Mouse (Mus musculus) forebrain, embryonic 11.5 days (tissue): ENCODE measurements around the gene A430033K04Rik. TPM values are rescaled to one million over a fixed set of nuclear protein-coding genes. Genes with fewer than 3 reads are reported as not detected.
A peak's percentile ranks its signal among the peaks of the same experiment; 100 is the strongest.

ENCODE experiments used
- ATAC-seq: fragments of 200-750 bp; cut with Nextera tagmentation; replicated peaks from 2 replicates; pipeline ENCODE4 v1.8.0; 2017; ENCODE audit warnings: moderate TSS enrichment; ENCODE audit not compliant: low FRiP score
- DNase-seq: peaks from one replicate; pipeline ENCODE4 v3.0.0-alpha.2; 2017; ENCODE audit warnings: low spot score
- H3K27ac ChIP-seq: fragments of 300-500 bp; sonication (generic); 2 replicates; pipeline ENCODE4 v1.5.1; 2014; ENCODE audit warnings: low read depth, low read length
- H3K27me3 ChIP-seq: fragments of 300-500 bp; sonication (generic); 2 replicates; pipeline ENCODE4 v1.6.1; 2014; ENCODE audit warnings: mild to moderate bottlenecking, low read length, mixed read lengths; ENCODE audit not compliant: control insufficient read depth, insufficient read depth
- H3K36me3 ChIP-seq: fragments of 300-500 bp; sonication (generic); 2 replicates; pipeline ENCODE4 v1.6.1; 2014; ENCODE audit warnings: mild to moderate bottlenecking, low read length, moderate library complexity, mixed read lengths; ENCODE audit not compliant: control insufficient read depth, insufficient read depth
- H3K4me1 ChIP-seq: fragments of 300-500 bp; sonication (generic); replicated peaks from 2 replicates; pipeline ENCODE4 v1.6.1; 2014; ENCODE audit warnings: low read length, mixed read lengths; ENCODE audit not compliant: control insufficient read depth, insufficient read depth
- H3K4me2 ChIP-seq: fragments of 300-500 bp; sonication (generic); 2 replicates; pipeline ENCODE4 v1.6.1; 2014; ENCODE audit warnings: low read depth, mild to moderate bottlenecking, low read length, moderate library complexity, mixed read lengths; ENCODE audit not compliant: severe bottlenecking
- H3K4me3 ChIP-seq: fragments of 300-500 bp; sonication (generic); 2 replicates; pipeline ENCODE4 v1.5.1; 2014; ENCODE audit warnings: low read depth, low read length
- H3K9ac ChIP-seq: fragments of 300-500 bp; sonication (generic); 2 replicates; pipeline ENCODE4 v1.6.1; 2014; ENCODE audit warnings: low read length
- H3K9me3 ChIP-seq: fragments of 300-500 bp; sonication (generic); 2 replicates; pipeline ENCODE4 v1.6.1; 2016; ENCODE audit warnings: low read length, mixed read lengths; ENCODE audit not compliant: control insufficient read depth
- WGBS: fragments of 180-500 bp; shearing (Covaris S2); extraction: QIAGEN DNeasy Blood & Tissue Kit; methylation state at CpG from one replicate; pipeline ENCODE4 v1.1.7; 2014; 5-methylcytosine and 5-hydroxymethylcytosine counted together
- polyA plus RNA-seq: library from polyadenylated mRNA; unstranded; fragments of >200 nt; fragmentation: Nextera tagmentation; extraction: Ambion mirVana; gene quantifications from 2 replicates; pipeline ENCODE4 v1.2.1, GENCODE M21; 2014

The A430033K04Rik gene
- polyA plus RNA-seq, 1 experiment from 2014 or later = 11.9 TPM

DNA sequence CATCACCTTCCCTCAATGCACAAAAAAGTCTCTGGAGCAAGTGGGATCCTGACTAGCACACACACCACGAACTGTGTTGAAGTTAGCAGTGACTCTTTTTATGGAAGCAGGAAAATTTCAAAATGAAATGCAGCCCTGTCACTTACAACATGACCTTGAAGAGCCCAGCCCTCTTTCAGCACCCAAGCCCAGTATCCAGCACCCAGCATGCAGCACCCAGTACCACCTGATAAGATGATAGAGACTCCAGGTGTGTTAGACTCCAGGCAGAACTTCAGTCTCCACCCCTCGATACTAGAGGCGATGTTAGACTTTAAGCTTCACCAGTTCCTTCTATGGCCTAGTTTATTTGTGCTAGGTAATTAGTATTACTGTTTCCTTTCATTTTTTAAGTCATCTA lies 19.1 kb downstream of the A430033K04Rik start:
- H3K27me3 ChIP-seq = no peaks in the 10 kb centered on the region
- H3K4me3 ChIP-seq = no peak overlapping the region
- ATAC-seq (no peak), DNase-seq (no peak)
- H3K4me2 ChIP-seq = no peak overlapping the region
- H3K9ac ChIP-seq = no peak overlapping the region
- no peaks in the 10 kb centered on the region for H3K9me3 ChIP-seq
- no peaks in the 10 kb centered on the region for H3K4me1 ChIP-seq
- H3K27ac ChIP-seq = no peak overlapping the region
- H3K36me3 ChIP-seq = no peaks in the 10 kb centered on the region; the same call in 1 of the 2 replicates
- 87% methylated on average over 3 of the region's 3 CpGs for WGBS

DNA sequence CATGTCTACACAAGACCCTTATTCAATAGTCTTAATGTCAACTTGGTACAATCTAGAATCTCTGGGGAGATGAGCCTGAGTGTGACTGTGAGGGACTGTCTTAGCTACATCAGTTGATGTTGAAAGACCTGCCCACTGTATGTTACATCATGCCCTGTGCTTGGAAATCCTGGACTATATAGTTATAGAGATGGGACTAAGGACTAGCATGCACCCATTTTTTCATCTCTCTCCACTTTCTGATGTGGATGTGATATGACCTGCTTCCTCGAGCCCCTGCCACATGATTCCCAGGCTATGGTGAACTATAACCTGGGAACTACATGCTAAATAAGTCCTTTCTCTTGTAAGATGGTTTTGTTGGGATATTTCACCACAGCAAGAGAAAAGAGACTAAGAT lies 30.3 kb downstream of the A430033K04Rik start:
- H3K4me2 ChIP-seq = no peak overlapping the region
- H3K36me3 ChIP-seq = no peaks in the 10 kb centered on the region
- no peaks in the 10 kb centered on the region for H3K9me3 ChIP-seq
- H3K4me1 ChIP-seq = no peaks in the 10 kb centered on the region
- H3K27ac ChIP-seq = no peak overlapping the region
- ATAC-seq (no peak), DNase-seq (no peak)
- H3K4me3 ChIP-seq = no peak overlapping the region
- no peak overlapping the region for H3K9ac ChIP-seq
- 79% methylated on average over 1 of the region's 1 CpGs for WGBS
- no peaks in the 10 kb centered on the region for H3K27me3 ChIP-seq

DNA sequence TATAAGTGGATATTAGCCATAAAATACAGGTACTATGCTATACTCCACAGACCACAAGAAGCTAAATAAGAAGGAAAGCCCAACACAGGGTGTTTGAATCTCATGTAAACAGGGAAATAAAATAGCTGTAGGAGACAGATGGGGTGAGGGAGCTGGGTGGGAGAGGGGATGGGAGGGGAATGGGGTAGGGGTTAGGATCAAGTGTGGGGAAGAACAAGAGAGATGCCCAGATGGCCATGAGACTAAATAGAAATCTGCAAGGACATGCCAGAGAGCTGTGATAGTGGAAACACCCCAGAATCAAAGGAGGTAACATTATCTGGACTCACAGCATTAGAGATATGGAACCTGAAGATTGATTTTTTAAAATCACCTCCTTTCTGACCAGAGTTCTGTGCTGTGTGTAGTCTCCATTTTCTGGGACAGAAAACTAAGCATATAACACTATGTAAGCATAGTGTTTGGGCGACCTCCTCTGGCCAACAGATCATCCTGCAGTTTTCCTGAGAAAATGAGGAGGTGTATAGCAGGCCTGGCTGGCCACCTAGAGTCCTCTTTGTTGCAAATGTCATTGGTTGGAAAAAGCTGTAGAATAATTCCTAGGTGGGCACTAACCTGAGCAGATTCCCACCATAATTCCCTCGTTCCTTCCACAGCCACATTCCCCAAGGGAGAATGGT lies 34.0 kb downstream of the A430033K04Rik start:
- no peaks in the 10 kb centered on the region for H3K9me3 ChIP-seq
- 22% methylated on average over 2 of the region's 2 CpGs for WGBS

GRCm38 (mm10) chr5:138657407-138657806 lies 34.7 kb downstream of the A430033K04Rik start:
- 86% methylated on average over 3 of the region's 3 CpGs for WGBS
- Histone ChIP-seq H3K9me3 (no peaks in the 10 kb centered on the region), H3K27me3 (no peaks in the 10 kb centered on the region), H3K27ac (no peak overlapping the region), H3K36me3 (no peaks in the 10 kb centered on the region), H3K4me3 (no peak overlapping the region), H3K4me1 (no peaks in the 10 kb centered on the region), H3K9ac (no peak overlapping the region), H3K4me2 (no peak overlapping the region)
- ATAC-seq (no peak), DNase-seq (no peak)

More for the DNA sequence above, 34.0 kb downstream of the A430033K04Rik start:
- H3K9ac ChIP-seq = no peak overlapping the region
- no peaks in the 10 kb centered on the region for H3K4me1 ChIP-seq
- ATAC-seq (peak; percentile 61; the same call in 1 of the 2 replicates), DNase-seq (peak; percentile 57)
- H3K36me3 ChIP-seq = no peaks in the 10 kb centered on the region
- H3K4me3 ChIP-seq = no peak overlapping the region
- H3K27ac ChIP-seq = no peak overlapping the region
- no peak overlapping the region for H3K4me2 ChIP-seq
- H3K27me3 ChIP-seq = no peaks in the 10 kb centered on the region

GRCm38 (mm10) chr5:138657854-138658253 lies 35.2 kb downstream of the A430033K04Rik start:
- Histone ChIP-seq H3K4me3 (no peak overlapping the region), H3K36me3 (no peaks in the 10 kb centered on the region), H3K4me1 (no peaks in the 10 kb centered on the region), H3K9me3 (no peaks in the 10 kb centered on the region), H3K4me2 (no peak overlapping the region), H3K27ac (no peak overlapping the region), H3K9ac (no peak overlapping the region), H3K27me3 (no peaks in the 10 kb centered on the region)
- peak; percentile 56; the same call in 1 of the 2 replicates for ATAC-seq
- WGBS = 47% methylated on average over 6 of the region's 6 CpGs
- no peak for DNase-seq

GRCm38 (mm10) chr5:138658922-138659321 lies 36.3 kb downstream of the A430033K04Rik start:
- 15% methylated on average over 5 of the region's 5 CpGs for WGBS
- Histone ChIP-seq H3K27ac (no peak overlapping the region), H3K4me1 (no peaks in the 10 kb centered on the region), H3K9ac (no peak overlapping the region), H3K4me2 (no peak overlapping the region), H3K27me3 (no peaks in the 10 kb centered on the region), H3K4me3 (no peak overlapping the region), H3K9me3 (no peaks in the 10 kb centered on the region), H3K36me3 (no peaks in the 10 kb centered on the region)
- ATAC-seq (no peak), DNase-seq (peak; percentile 86)

DNA sequence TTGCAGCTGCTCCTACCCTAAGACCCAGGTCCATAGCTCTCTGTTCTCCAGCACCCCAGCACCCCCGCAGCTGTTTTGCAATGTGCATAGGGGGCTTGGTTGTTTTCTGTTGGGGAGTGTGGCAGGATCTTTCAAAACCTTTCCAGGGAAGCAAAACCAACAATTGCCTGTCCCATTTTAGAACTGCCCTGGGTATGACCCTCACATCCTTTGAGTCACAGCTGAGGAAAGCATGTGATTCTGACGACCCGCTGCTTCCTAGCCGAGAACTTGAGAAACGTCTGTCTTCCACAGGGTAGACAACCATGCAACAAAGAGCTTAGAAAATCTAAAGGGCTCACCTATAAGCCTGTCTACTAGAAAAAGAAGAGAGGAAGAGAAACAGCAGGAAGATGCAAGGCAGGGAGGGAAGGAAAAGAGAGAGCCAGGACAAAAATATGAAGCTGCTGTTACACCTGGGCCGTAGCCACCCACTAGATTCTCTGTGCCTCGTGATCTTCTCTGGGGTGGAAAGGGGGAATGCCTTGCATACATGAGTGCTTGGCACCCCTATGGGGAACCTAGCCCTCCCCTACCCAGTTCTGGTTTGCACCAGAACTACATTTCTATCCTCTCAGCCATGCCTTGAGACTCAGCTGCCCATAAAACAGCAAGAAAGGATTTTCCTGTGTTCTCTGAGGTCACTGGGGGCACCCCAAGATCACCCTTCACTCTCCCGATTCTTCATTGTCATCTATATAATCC lies 60.5 kb downstream of the A430033K04Rik start:
- DNase-seq (no peak), ATAC-seq (no peak)
- no peaks in the 10 kb centered on the region for H3K27me3 ChIP-seq
- no peak overlapping the region for H3K4me2 ChIP-seq
- H3K9me3 ChIP-seq = no peaks in the 10 kb centered on the region
- no peaks in the 10 kb centered on the region for H3K4me1 ChIP-seq
- H3K9ac ChIP-seq = no peak overlapping the region
- no peaks in the 10 kb centered on the region for H3K36me3 ChIP-seq
- no peak overlapping the region for H3K27ac ChIP-seq
- 75% methylated on average over 8 of the region's 8 CpGs for WGBS
- no peak overlapping the region for H3K4me3 ChIP-seq

- DNase-seq = no peak
- H3K4me3 ChIP-seq = no peak overlapping the region
- no peak overlapping the region for H3K9ac ChIP-seq
- no peak for ATAC-seq
- no peaks in the 10 kb centered on the region for H3K9me3 ChIP-seq
- no peak overlapping the region for H3K27ac ChIP-seq
- no peak overlapping the region for H3K4me2 ChIP-seq
- H3K36me3 ChIP-seq = no peaks in the 10 kb centered on the region
- no peaks in the 10 kb centered on the region for H3K4me1 ChIP-seq
- no peaks in the 10 kb centered on the region for H3K27me3 ChIP-seq
- 97% methylated on average over 7 of the region's 7 CpGs for WGBS
Measured at GRCm38 (mm10) chr5:138683821-138684220, 61.2 kb downstream of the A430033K04Rik start.
